Mouse (Mus musculus): ENCODE results near the gene Asah2. TPM values are rescaled to one million over a fixed set of nuclear protein-coding genes. Genes with fewer than 3 reads are reported as not detected.

Gene Asah2
- total and polyA plus RNA-seq, 3 experiments, result 0.38 to 0.73 (median 0.63) TPM

- peak; percentile 40 for DNase-seq (ENCODE audit: extremely low read depth)
- no peaks in the 10 kb centered on the region for H3K79me2 ChIP-seq (replicated peaks; ENCODE audit: control insufficient read depth, extremely low read depth, insufficient read depth, poor library complexity, severe bottlenecking)
- no peak overlapping the region for H3K4me2 ChIP-seq (ENCODE audit: insufficient read depth, low read depth, poor library complexity, severe bottlenecking)
- TF ChIP-seq EP300 (IDR thresholded peaks at IDR 0.05; ENCODE audit: low read length) (no peak), MYC (IDR thresholded peaks at IDR 0.05; ENCODE audit: low read depth, low read length) (0 out of 2 replicates have a peak, but pooled peaks have one; percentile 48), POLR2AphosphoS2 (IDR thresholded peaks at IDR 0.05; ENCODE audit: low read depth, low read length) (no peak), MEF2A (IDR thresholded peaks at IDR 0.05; ENCODE audit: borderline replicate concordance, low read depth, low read length) (no peak), RAD21 (IDR thresholded peaks at IDR 0.05; ENCODE audit: low read depth, low read length) (peak; percentile 72), SMC3 (IDR thresholded peaks at IDR 0.05; ENCODE audit: low read depth, low read length) (peak; percentile 47; the same call in 1 of the 2 replicates), CTCF (conservative IDR thresholded peaks at IDR 0.05 in 1 of 2, IDR thresholded peaks at IDR 0.05 in 1 of 2; ENCODE audit: low read depth in 2 of 2, low read length in 2 of 2) (peak; percentile 27 to 60; a peak in 3 of 4 replicates)
- no peak overlapping the region for H3K27ac ChIP-seq (ENCODE audit: insufficient read depth, low read depth)
- dilution Hi-C loops (cut with MboI; ENCODE audit: extremely low pct_ligation_motif_present, extremely low pct_unique_long_range_greater_than_20kb, low sequenced_read_pairs) (no loop called here), in situ Hi-C loops (cut with MboI; ENCODE audit: low pct_ligation_motif_present, low pct_unique_long_range_greater_than_20kb, low sequenced_read_pairs) (no loop called here)
- peaks cover 0 to 33% of the 10 kb centered on the region in 2 experiments; a peak in 2 of 4 replicates for H3K4me1 ChIP-seq (ENCODE audit: control insufficient read depth in 1 of 2, insufficient read depth in 2 of 2)
- no peak overlapping the region for H3K9ac ChIP-seq (ENCODE audit: insufficient read depth, low read depth)
- H3K9me3 ChIP-seq (replicated peaks; ENCODE audit: low read length), result no peaks in the 10 kb centered on the region
- no peak overlapping the region for H3K4me3 ChIP-seq (replicated peaks in 1 of 3; ENCODE audit: low read depth in 2 of 3, low read length in 2 of 3, poor library complexity in 1 of 3)
- H3K27me3 ChIP-seq (replicated peaks), result no peaks in the 10 kb centered on the region
- no peaks in the 10 kb centered on the region for H3K36me3 ChIP-seq (replicated peaks in 1 of 2; ENCODE audit: control insufficient read depth in 1 of 2, insufficient read depth in 1 of 2, low read length in 1 of 2)
Observed at GRCm38 (mm10) chr19:31967933-31968532, 140.0 kb downstream of the Asah2 start.

- no peak overlapping the region for H3K9ac ChIP-seq (ENCODE audit: insufficient read depth, low read depth)
- no peak overlapping the region for H3K27ac ChIP-seq (ENCODE audit: insufficient read depth, low read depth)
- H3K36me3 ChIP-seq (replicated peaks in 1 of 2; ENCODE audit: control insufficient read depth in 1 of 2, insufficient read depth in 1 of 2, low read length in 1 of 2), result no peaks in the 10 kb centered on the region
- no peaks in the 10 kb centered on the region for H3K9me3 ChIP-seq (replicated peaks; ENCODE audit: low read length)
- in situ Hi-C loops (cut with MboI; ENCODE audit: low pct_ligation_motif_present, low pct_unique_long_range_greater_than_20kb, low sequenced_read_pairs), result no loop called here
- H3K27me3 ChIP-seq (replicated peaks), result no peaks in the 10 kb centered on the region
- H3K4me3 ChIP-seq (replicated peaks in 1 of 3; ENCODE audit: low read depth in 2 of 3, low read length in 2 of 3, poor library complexity in 1 of 3), result no peak overlapping the region
- DNase-seq (ENCODE audit: extremely low read depth), result no peak
- H3K4me1 ChIP-seq (ENCODE audit: control insufficient read depth in 1 of 2, insufficient read depth in 2 of 2), result no peaks in the 10 kb centered on the region
- H3K79me2 ChIP-seq (replicated peaks; ENCODE audit: control insufficient read depth, extremely low read depth, insufficient read depth, poor library complexity, severe bottlenecking), result no peaks in the 10 kb centered on the region
- TF ChIP-seq MYC (IDR thresholded peaks at IDR 0.05; ENCODE audit: low read depth, low read length) (no peak), HCFC1 (IDR thresholded peaks at IDR 0.05; ENCODE audit: low read depth, low read length) (no peak), EP300 (IDR thresholded peaks at IDR 0.05; ENCODE audit: low read length) (no peak), MEF2A (IDR thresholded peaks at IDR 0.05; ENCODE audit: borderline replicate concordance, low read depth, low read length) (no peak), E2F4 (IDR thresholded peaks at IDR 0.05; ENCODE audit: insufficient replicate concordance, low read depth, low read length) (no peak), USF1 (IDR thresholded peaks at IDR 0.05; ENCODE audit: low read depth, low read length) (no peak), ZMIZ1 (IDR thresholded peaks at IDR 0.05; ENCODE audit: low read depth, low read length) (no peak), GABPA (IDR thresholded peaks at IDR 0.05; ENCODE audit: insufficient replicate concordance, low read depth, low read length) (no peak), ZNF384 (IDR thresholded peaks at IDR 0.05; ENCODE audit: low read depth, low read length) (no peak), CTCF (conservative IDR thresholded peaks at IDR 0.05 in 1 of 2, IDR thresholded peaks at IDR 0.05 in 1 of 2; ENCODE audit: low read depth in 2 of 2, low read length in 2 of 2) (no peak), TCF12 (IDR thresholded peaks at IDR 0.05; ENCODE audit: low read depth, low read length) (no peak), JUN (IDR thresholded peaks at IDR 0.05; ENCODE audit: insufficient read depth, low read depth, low read length) (no peak), POLR2A (IDR thresholded peaks at IDR 0.05; ENCODE audit: low read depth, low read length) (no peak), NRF1 (IDR thresholded peaks at IDR 0.05; ENCODE audit: low read depth, low read length) (no peak), ZC3H11A (IDR thresholded peaks at IDR 0.05; ENCODE audit: low read depth, low read length) (no peak), RCOR1 (conservative IDR thresholded peaks at IDR 0.05; ENCODE audit: low read depth, low read length) (no peak), BHLHE40 (IDR thresholded peaks at IDR 0.05; ENCODE audit: low read depth, low read length) (no peak), MXI1 (IDR thresholded peaks at IDR 0.05; ENCODE audit: low read depth, low read length) (no peak), MAFK (IDR thresholded peaks at IDR 0.05; ENCODE audit: insufficient replicate concordance, low read length) (no peak)
- dilution Hi-C loops (cut with MboI; ENCODE audit: extremely low pct_ligation_motif_present, extremely low pct_unique_long_range_greater_than_20kb, low sequenced_read_pairs), result no loop called here
- no peak overlapping the region for H3K4me2 ChIP-seq (ENCODE audit: insufficient read depth, low read depth, poor library complexity, severe bottlenecking)
Observed at GRCm38 (mm10) chr19:31963147-31963546, 144.9 kb downstream of the Asah2 start.

Measured in CH12.LX (cell line).